Mouse (Mus musculus) mouse embryonic stem cell (cell line): ENCODE measurements around the gene Tuba1c.

Experiments used
- in situ Hi-C, 2 experiments: fragments of 300-500 bp; cut with MboI; formaldehyde crosslinking; loops; 1 replicate in 1 of 2; 3 replicates in 1 of 2; pipeline ENCODE4 v1.14.3; 2019 to 2020; ENCODE audit warnings: low sequenced_read_pairs in 2 of 2, low pct_unique_long_range_greater_than_20kb in 1 of 2, mixed read lengths in 1 of 2; ENCODE audit not compliant: unreplicated experiment in 1 of 2

Gene Tuba1c

DNA sequence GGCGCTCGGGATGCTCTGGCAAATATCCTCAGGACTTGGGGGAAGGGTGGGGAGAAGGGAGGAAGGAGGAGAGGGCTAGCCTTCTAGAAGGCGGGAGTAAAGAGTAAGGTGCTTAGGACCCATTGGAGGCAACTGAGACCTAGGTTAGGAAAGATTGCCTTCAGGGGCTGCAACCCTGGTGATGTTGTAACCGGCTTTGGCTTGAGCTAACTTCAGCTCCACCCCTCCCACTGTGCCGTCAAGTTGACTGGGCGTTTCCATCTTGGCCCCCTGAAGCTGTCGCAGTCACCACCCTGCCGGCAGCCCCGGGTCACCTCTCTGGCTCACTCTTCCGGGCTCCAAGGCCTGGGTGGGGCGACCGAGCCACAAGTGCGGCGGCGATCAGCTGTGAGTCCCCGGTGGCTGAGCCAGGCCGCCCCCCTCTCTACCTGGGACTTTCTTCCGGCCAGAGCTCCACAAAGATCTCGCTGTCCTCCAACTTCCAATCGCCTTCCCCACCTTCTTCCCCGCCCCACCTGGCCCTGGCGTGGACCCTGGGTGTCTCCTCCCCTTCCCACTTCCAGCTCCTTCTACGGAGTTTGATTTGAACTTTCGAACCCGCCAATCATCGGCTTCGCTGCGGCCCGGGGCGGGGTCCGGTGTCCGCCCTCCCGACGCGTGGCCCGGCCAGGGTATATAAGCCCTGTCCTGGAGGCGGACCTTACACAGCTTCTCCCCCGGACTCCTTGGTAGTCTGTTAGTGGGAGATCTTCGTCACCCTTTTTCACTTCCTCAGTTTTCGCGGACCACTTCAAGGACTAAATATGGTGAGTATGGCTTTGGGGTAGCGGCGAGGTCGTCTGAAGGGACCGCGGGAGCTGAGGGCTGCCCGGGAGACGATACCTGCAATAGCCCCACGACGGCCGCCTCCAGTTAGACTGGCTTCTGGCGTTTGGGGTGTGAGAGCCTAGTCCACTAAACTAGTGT is at the start of gene Tuba1c:
Tuba1c (plus strand) TSS at position 273 of the 966 bp plus-strand sequence.
- in situ Hi-C loops, result no loop called here

DNA sequence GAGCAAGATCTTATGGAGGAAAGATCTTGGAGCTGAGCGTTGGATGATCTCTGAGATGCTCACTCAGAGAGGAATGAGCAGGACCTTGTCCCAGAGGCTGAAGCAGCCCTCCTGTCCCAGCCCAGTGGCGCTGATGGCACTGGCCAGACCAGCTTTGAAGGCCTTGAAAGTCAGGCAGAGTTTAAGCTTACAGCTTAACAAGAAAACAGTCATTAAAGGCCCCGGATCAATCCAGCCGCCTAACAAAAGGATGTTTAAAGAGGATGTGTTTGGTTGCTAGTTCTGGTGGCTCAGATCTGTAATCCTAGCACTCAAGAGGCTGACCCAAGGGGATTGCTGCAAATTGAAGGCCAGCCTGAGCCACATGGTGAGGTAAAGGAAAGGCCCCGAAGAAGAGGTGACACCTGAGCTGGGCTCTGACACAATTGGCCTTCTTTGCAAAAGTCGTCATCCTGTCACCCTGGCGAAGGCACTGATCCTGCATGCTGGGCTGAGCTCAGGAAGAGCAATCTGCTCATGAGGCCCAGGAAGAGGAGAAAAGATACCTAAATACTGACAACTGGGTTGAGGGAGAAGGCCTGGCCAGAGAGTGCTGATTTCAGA is 49.6 kb upstream of the Tuba1c start:
- in situ Hi-C loops, result no loop called here

DNA sequence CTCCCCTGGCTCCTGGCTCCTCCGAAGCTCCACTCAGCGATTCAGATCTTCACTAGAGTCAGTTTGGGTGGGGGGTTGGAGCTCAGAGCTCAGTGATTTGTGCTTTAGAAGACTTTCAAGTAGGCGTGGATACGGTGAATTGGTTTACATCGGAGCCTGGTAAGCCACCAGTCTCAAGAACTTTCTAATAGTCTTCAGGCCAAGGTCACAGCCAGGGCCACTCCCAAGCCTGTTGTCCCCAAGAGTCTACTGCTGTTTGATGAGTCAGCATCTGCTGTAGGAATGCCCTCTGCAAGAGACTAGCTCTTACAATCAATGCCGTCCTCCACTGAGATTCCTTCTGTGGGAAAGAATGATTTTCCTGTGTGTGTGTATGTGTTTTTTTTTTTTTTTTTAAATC is 47.6 kb upstream of the Tuba1c start:
- in situ Hi-C loops, result no loop called here

DNA sequence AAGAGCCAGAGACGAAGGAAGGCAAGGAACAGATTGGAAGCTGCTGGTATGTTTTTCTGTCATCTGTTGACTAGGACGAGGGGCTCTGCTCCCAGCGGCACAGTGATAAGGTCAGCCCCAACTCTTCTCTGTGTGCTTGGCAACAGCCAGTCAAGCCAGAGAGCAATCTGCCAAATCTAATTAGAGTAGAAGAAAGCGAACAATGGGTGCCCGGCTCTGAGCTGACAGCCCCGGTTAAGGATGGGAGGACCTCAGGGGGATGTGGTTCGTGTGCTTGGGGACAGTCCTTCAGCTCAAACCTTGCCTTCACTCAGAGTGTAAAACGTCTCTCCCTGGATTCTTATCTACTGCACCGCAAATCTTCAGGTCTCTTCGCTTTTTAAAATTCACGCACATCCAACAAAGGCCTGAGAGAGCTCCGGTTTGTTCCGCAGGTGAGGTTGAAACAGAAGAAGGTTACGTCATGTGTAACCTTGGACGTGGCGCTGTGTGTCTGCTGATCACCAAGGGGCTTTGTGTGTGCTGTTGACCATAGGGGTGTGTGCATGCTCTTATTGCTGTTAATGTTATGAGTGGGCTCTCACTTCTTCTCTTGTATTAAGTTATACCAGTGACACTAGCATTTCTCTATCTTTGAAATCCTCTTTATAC is 46.1 kb upstream of the Tuba1c start:
- in situ Hi-C loops, result no loop called here

DNA sequence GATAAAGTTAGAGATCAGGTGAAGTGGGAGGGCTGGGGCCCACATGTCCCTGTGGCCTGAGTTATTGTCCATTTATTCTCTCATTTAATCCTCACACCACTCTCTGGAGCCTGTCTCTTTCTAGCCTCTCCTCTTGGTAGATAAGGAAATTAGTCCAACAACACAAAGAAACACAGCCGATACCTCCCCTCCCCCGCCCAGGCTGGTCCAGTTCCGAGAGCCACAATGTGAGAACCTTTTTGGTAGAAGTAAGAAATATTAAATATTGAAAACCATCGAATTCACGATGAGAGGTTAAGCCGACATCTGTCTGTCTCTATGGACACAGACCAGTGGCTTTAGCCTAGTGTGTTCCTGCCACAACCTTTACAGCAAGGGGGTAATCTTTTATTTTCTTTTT is 45.0 kb upstream of the Tuba1c start:
- in situ Hi-C loops, result no loop called here

DNA sequence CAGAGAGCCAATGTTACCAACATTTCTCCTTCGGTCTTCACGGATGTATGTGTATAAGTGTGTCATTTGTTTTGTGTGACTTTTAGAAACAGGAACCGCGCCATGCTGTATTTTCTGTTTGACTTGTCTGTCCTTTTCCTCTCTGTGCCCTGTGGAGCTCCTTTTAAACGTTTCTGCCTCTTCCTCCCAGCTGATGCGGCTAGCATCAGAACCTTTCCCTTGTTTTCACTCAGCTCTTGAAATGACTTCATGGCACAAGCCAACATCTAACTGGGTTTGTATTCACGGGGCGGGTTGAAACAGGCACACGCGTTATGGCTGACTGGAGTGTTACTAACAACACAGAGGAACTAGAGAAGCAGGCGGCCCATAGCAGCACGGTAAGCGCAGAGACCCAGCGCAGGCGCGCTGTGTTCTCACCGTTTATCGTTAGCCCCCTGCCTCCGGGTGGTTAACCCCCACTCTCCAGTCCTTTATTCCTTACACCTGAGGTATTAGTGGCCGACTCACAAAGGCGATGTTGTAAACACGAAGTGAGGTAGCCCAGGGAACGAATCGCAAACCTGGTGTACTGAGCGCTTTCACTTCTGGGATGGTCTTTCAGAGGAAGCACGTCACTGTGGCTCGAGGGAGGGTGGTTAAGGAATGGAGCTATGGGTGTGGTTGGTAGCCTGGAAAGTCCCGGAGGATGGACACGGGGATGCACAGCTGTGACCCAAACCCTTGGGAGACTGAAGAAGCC is 44.3 kb upstream of the Tuba1c start:
- in situ Hi-C loops, result no loop called here

DNA sequence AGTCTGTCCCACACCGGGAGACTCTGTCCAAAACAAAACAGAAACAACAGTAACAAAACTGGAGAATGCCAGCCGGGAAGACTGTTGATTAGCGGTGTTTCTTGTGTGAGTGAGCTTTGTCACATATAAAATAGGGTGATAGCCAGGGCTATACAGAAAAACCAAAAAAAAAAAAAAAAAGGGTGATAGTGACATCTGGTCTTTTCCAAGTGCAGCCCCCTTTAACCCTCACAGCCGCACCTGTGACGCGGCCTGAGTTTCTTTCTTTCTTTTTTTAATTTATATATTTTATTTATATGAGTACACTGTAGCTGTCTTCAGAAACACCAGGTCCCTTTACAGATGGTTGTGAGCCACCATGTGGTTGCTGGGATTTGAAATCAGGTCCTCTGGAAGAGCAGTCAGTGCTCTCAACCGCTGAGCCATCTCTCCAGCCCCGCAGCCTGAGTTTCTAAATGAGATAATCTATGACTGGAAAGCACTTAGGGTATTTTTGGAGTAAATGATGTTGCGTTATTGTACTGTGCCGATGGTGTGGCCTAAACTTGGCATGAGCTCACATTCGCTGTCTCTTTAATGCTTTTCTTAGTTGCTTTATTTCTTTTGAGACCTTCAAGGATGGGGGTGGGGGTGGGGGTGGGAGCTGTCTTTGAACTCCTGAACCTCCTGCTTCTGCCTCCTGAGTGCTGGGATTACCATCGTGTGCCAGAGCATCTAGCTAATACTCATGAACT is 43.5 kb upstream of the Tuba1c start:
- in situ Hi-C loops, result no loop called here

DNA sequence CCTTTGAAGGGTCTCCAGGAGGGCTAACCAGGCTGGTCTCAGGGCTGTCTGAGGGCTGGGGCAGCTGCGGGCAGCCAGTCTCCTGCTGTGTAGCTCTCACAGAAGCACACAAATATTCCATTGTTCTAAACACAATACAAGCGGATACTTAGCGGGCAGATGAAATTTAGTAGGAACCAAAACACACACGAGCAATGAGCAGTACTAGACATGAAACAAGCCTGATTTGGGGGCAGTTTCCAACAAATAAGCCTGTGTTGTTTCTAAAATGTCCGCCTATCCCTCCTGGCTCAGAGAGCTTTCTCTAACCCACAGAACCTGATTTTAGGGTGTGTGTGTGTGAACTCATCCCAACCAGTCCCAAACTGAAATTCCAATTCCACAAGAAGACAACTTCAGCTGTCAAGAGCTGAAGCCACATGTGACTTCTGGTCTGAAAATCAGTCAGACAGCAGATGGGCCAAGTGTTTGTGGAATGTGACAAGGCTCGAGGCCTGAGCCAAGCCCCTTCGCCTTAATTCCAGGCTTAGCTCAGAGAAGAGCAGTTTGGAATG is 42.5 kb upstream of the Tuba1c start:
- in situ Hi-C loops, result no loop called here

DNA sequence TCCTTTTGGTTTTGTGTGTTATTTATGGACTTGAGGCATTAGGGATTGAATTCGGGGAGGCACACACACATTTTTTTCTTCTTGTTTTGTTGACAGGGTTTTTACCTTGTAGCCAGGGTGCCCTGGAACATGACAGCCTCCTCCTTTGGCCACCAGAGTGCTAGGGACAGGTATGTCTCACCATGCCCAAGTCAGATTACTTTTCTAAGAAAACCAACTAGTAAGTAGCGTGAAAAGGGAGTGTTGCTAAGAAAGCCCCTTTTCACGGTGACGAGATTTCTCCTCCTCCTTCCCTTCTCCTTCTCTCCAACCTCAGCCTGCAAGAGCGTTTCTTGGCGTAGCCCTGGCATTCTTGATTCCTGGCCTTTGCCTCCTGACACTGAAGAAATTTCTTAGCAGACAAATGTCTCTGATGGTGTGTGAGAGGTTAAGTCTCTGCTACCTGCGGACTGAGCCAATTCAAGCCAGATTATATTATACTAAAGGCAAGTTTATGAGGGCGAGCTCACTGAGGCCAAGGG is 42.0 kb upstream of the Tuba1c start:
- in situ Hi-C loops, result no loop called here

DNA sequence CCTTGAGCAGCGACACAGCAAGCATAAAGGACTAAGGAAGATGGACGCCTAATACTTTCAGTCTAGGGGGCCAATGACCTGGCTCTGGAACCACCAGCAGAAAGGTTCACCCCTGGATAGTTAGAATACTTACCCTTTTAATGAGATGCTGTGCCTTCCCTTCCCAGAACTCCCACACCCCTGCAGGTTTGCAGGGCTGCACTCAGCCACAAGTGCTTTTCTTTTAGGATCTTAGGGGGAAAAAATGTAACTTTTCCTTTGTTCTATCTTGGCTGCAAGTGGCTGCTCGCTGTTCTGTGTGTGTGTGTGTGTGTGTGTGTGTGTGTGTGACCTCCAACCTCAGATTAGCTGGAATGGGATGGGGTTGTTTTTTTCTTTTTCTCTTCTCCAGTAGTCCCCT is 40.9 kb upstream of the Tuba1c start:
- in situ Hi-C loops, result no loop called here

DNA sequence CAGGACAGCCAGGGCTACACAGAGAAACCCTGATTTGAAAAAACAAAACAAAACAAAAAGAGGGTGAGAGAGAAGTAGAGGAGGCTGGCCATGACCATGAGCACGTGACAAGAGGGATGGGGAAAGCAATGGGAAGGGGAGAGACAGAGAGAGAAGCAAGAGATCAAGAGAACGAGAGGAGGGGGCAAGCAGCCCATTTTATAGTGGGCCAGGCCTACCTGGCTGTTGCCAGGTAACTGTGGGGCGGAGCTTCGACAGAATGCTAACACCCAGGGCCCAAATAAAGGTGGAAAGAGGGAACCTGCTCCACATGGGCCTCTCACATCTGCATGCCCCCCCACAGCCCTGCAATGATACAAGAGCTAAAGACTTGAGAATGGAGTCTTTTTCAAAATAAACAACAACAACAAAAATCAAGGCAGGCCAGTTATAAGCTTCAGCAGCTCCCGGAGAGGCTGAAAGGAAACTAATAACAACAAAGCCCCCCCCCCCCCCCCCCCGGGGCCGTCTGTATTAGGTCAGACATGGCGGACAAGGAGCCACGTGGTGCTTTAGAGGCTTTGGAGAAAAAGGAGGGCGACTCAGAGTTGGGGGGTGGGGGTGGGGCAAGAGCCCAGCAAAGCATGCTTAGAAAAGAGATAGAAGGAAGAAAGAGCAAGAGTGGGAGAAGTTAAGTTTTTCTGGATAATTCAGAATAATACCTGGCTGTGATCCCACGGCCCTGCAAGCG is 39.8 kb upstream of the Tuba1c start:
- in situ Hi-C loops, result loop anchor here in 1 of 2 experiments (10.0 kb wide), 1 partner anchor 45 kb away; no protein-coding TSS in a partner anchor

DNA sequence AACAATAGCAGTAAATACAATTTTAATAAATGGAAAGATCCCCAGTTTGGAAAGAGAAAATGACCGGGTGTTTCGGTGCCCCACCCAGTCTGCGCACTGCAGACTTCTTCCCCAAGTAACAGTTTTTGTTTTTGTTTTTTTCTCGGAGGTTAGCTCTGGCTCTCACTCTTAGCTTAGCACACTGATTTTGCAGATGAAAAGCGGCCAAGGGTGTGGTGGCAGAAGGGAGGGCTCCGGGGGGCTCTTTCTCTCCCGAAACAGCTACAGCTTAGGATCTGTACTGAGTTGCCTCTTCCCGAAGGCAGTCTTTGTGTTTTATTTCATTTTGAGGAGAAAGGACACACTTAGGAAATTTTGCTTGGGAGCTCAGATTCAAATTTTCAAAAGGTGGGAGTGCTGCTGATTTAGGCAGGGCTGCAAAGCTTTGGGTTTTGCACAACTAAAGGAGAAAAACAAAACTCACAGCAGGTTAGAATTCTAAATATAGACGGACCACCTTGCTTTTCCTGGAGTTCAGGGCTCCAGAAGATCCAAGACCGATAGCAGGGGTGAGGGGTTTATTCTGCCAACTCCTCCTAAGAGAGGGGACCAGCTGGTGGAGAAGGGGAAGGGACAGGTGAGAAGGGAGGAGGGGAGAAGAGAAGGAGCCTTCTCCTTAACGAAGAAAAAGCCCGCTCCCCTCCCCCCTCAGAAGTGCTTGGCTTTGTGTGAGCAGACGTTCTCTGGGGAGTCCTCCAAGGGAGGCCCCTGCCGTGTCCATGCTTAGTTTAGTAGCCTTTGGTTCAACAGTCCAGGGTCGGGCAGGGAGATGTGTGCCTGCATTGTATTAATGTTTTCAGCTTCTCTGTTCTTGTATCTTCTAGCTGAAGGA is 38.8 kb upstream of the Tuba1c start:
- in situ Hi-C loops, result loop anchor here in 1 of 2 experiments (10.0 kb wide), 1 partner anchor 46 kb away; no protein-coding TSS in a partner anchor

DNA sequence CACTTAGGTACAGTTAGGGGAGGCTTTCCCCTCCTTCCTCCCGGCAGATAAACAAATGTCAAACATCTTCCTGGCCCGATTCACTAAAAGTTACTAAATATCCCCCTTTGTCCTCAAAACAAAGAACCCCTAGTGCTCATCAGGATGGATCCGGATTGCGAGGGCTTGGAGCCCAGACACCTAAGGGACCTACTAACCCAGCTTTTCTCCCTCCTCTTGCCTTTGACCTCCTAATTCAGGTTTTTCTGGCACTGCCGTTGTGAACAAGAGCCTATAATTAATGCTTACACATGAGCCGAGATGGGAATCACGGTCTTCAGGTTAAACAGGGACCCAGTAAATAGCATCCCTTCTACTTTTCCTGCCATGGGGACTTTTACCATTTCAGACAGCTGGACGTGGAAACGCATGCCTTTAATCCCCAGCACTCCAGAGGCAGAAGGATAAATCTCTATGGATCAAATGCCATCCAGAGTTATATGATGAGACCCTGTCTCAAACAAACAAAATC is 38.1 kb upstream of the Tuba1c start:
- in situ Hi-C loops, result loop anchor here in 1 of 2 experiments (10.0 kb wide), 1 partner anchor 47 kb away; no protein-coding TSS in a partner anchor

DNA sequence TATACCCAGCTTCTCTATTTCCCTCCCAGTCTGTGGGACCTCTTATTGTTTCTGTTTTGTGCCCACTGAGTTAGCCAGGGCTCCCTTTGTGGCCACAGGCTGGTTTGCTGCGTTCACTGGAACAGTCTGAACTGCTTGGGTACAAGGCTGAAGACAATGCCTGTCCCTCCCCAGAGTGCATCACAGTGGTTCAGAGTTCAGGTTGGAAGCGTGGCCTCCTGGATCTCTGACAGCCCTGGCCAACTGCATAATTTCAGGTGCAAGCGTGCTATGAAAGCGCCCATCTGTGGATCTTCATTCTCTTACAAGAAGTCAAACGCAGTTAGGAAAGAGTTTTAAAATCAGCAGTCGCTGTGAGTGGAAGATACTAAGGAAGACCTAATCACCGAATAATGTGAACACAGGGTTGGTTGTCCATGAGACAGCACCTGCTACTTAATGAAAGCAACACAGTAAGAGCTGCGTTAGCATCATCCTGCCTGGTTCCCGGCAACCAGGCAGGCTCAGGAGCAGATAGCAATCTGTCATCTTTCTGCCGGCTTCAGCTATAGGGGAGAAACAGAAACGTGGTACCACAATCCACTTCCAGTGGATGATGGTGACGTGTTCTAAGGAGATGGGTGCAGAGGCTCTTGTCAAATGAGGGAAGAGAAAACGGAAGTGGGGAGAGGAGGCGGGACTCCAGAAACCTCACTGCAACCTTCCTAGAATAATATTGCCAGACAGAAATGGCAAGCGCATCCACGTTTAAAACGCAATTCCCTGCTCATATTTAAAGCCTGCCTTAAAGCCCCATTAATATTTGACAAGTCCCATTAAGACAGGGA is 37.4 kb upstream of the Tuba1c start:
- in situ Hi-C loops, result loop anchor here in 1 of 2 experiments (10.0 kb wide), 1 partner anchor 47 kb away; no protein-coding TSS in a partner anchor
